Mouse (Mus musculus) thymus, postnatal 14 days (tissue): ENCODE measurements around the gene Naa40.

Experiments used
- DNase-seq: peaks from one replicate; pipeline ENCODE4 v3.0.0; 2021

Naa40 gene

GRCm38 (mm10) chr19:7240782-7241690 lies at the start of gene Naa40:
Gene Naa40, minus strand, starts transcription at chr19:7241183.
- peak; percentile 95 for DNase-seq

GRCm38 (mm10) chr19:7289767-7290166 lies 48.8 kb upstream of the Naa40 start:
- DNase-seq = no peak

- no peak for DNase-seq
These were observed 47.3 kb upstream of the Naa40 start for GRCm38 (mm10) chr19:7288288-7288687.

- DNase-seq = no peak
These were observed 45.8 kb upstream of the Naa40 start for GRCm38 (mm10) chr19:7286563-7287315.

- no peak for DNase-seq
These were observed 39.8 kb upstream of the Naa40 start for GRCm38 (mm10) chr19:7280557-7281330.

- peak; percentile 79 for DNase-seq
These were observed 38.1 kb upstream of the Naa40 start for GRCm38 (mm10) chr19:7279114-7279513.

- DNase-seq = no peak
These were observed 37.4 kb upstream of the Naa40 start for GRCm38 (mm10) chr19:7278200-7278906.

- DNase-seq = no peak
These were observed 35.8 kb upstream of the Naa40 start for GRCm38 (mm10) chr19:7276796-7277195.

- DNase-seq = no peak
These were observed 35.2 kb upstream of the Naa40 start for GRCm38 (mm10) chr19:7276053-7276659.

- DNase-seq = no peak
These were observed 34.3 kb upstream of the Naa40 start for GRCm38 (mm10) chr19:7275131-7275789.

GRCm38 (mm10) chr19:7274326-7274990 lies 33.5 kb upstream of the Naa40 start:
- peak; percentile 53 for DNase-seq

- no peak for DNase-seq
These were observed 32.5 kb upstream of the Naa40 start for GRCm38 (mm10) chr19:7273486-7273885.

- DNase-seq = no peak
These were observed 28.5 kb upstream of the Naa40 start for GRCm38 (mm10) chr19:7269290-7270044.

GRCm38 (mm10) chr19:7268722-7269090 lies 27.7 kb upstream of the Naa40 start:
- DNase-seq = peak; percentile 92

GRCm38 (mm10) chr19:7267781-7268721 lies 27.1 kb upstream of the Naa40 start:
- DNase-seq = peak; percentile 95

GRCm38 (mm10) chr19:7267091-7267741 lies 26.2 kb upstream of the Naa40 start, which contains the start of gene Rcor2:
Gene Rcor2, plus strand, starts transcription at chr19:7267325.
- DNase-seq = peak; percentile 67

- DNase-seq = no peak
These were observed 25.4 kb upstream of the Naa40 start for GRCm38 (mm10) chr19:7266421-7266831.

- DNase-seq = no peak
These were observed 24.7 kb upstream of the Naa40 start for GRCm38 (mm10) chr19:7265478-7266191.
